Mouse (Mus musculus) hindbrain, embryonic 15.5 days (tissue): ENCODE measurements around the gene Glo1. TPM values are rescaled to one million over a fixed set of nuclear protein-coding genes. Genes with fewer than 3 reads are reported as not detected.

Experiments
- ATAC-seq: fragments of 200-750 bp; cut with Nextera tagmentation; 2 replicates; pipeline ENCODE4 v1.8.0; 2017; ENCODE audit warnings: low read depth, moderate number of reproducible peaks, moderate TSS enrichment; ENCODE audit not compliant: low FRiP score
- H3K27ac ChIP-seq: fragments of 300-500 bp; sonication (generic); replicated peaks from 2 replicates; pipeline ENCODE4 v1.5.1; 2015; ENCODE audit warnings: mild to moderate bottlenecking, inconsistent platforms
- H3K27me3 ChIP-seq: fragments of 300-500 bp; sonication (generic); 2 replicates; pipeline ENCODE4 v1.6.1; 2015; ENCODE audit warnings: control low read depth, inconsistent platforms
- H3K36me3 ChIP-seq: fragments of 300-500 bp; sonication (generic); 2 replicates; pipeline ENCODE4 v1.6.1; 2015; ENCODE audit warnings: control low read depth, inconsistent platforms
- H3K4me1 ChIP-seq: fragments of 300-500 bp; sonication (generic); replicated peaks from 2 replicates; pipeline ENCODE4 v1.6.1; 2015; ENCODE audit warnings: control low read depth, inconsistent platforms
- H3K4me2 ChIP-seq: fragments of 300-500 bp; sonication (generic); 2 replicates; pipeline ENCODE4 v1.6.1; 2015; ENCODE audit warnings: moderate library complexity, mild to moderate bottlenecking, inconsistent platforms
- H3K4me3 ChIP-seq: fragments of 300-500 bp; sonication (generic); 2 replicates; pipeline ENCODE4 v1.5.1; 2015; ENCODE audit warnings: mild to moderate bottlenecking, inconsistent platforms
- H3K9ac ChIP-seq: fragments of 300-500 bp; sonication (generic); 2 replicates; pipeline ENCODE4 v1.6.1; 2015; ENCODE audit warnings: inconsistent platforms
- H3K9me3 ChIP-seq: fragments of 300-500 bp; sonication (generic); 2 replicates; pipeline ENCODE4 v1.6.1; 2016; ENCODE audit warnings: control low read depth, inconsistent platforms
- whole genome bisulfite sequencing: fragments of 180-500 bp; shearing (Covaris S2); methylation state at CpG from one replicate; pipeline ENCODE4 v1.1.7; 2015; 5-methylcytosine and 5-hydroxymethylcytosine counted together
- polyA plus RNA-seq: library from polyadenylated mRNA; unstranded; fragments of >200 nt; fragmentation: Nextera tagmentation; extraction: Ambion mirVana; gene quantifications from 2 replicates; pipeline ENCODE4 v1.2.1, GENCODE M21; 2015

The Glo1 gene
- polyA plus RNA-seq, 1 experiment from 2014 or later, result 159 TPM

GRCm38 (mm10) chr17:30553027-30553937 is 73.4 kb downstream of the Glo1 start:
- H3K4me3 ChIP-seq, result no peak overlapping the region
- no peaks in the 10 kb centered on the region for H3K36me3 ChIP-seq
- WGBS, result 79% methylated on average over 4 of the region's 4 CpGs
- ATAC-seq, result no peak
- H3K4me2 ChIP-seq, result no peak overlapping the region
- H3K9me3 ChIP-seq, result no peaks in the 10 kb centered on the region
- H3K27ac ChIP-seq, result no peak overlapping the region
- 0 out of 2 replicates have a peak, but pooled peaks cover 3% of the 10 kb centered on the region for H3K4me1 ChIP-seq
- H3K27me3 ChIP-seq, result no peaks in the 10 kb centered on the region
- no peak overlapping the region for H3K9ac ChIP-seq

- Histone ChIP-seq H3K4me3 (no peak overlapping the region), H3K27me3 (no peaks in the 10 kb centered on the region), H3K9ac (no peak overlapping the region), H3K4me1 (peaks cover 12% of the 10 kb centered on the region; the same call in 1 of the 2 replicates), H3K9me3 (no peaks in the 10 kb centered on the region), H3K36me3 (no peaks in the 10 kb centered on the region), H3K27ac (no peak overlapping the region), H3K4me2 (no peak overlapping the region)
- no peak for ATAC-seq
- WGBS, result 53% methylated on average over 1 of the region's 1 CpGs
Observed at GRCm38 (mm10) chr17:30550774-30551107, 75.9 kb downstream of the Glo1 start.

GRCm38 (mm10) chr17:30549899-30550773 is 76.5 kb downstream of the Glo1 start:
- Histone ChIP-seq H3K27ac (no peak overlapping the region), H3K9ac (no peak overlapping the region), H3K4me1 (peaks cover 12% of the 10 kb centered on the region; the same call in 1 of the 2 replicates), H3K9me3 (no peaks in the 10 kb centered on the region), H3K36me3 (no peaks in the 10 kb centered on the region), H3K4me2 (no peak overlapping the region), H3K27me3 (no peaks in the 10 kb centered on the region), H3K4me3 (no peak overlapping the region)
- 59% methylated on average over 9 of the region's 9 CpGs for WGBS
- no peak for ATAC-seq

DNA sequence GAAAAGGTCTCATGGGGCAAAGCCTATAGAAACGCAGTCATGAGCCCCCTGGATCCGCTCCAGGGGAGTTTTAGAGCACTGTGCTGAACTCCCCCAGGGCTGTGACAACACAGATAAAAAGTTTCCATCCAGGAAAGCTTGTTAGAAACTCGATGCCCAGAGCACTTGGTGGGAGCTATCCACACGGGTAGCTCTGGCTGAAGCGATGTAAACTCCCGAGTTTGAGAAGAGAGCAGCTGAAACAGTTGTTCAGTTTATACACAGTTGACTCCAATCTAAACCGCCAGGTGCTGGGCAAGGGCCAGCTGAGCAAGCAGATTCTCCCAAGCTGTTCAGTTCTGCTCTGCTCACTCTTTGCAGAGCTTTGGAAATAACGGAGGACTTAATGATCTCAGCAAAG is 87.6 kb downstream of the Glo1 start:
- H3K9ac ChIP-seq, result no peak overlapping the region
- no peak for ATAC-seq
- WGBS, result 39% methylated on average over 8 of the region's 8 CpGs
- H3K36me3 ChIP-seq, result no peaks in the 10 kb centered on the region
- no peaks in the 10 kb centered on the region for H3K27me3 ChIP-seq
- peaks cover 33% of the 10 kb centered on the region for H3K4me1 ChIP-seq
- no peak overlapping the region for H3K4me2 ChIP-seq
- H3K27ac ChIP-seq, result peak overlapping the region; percentile 42; the same call in 1 of the 2 replicates
- H3K9me3 ChIP-seq, result no peaks in the 10 kb centered on the region
- H3K4me3 ChIP-seq, result no peak overlapping the region

DNA sequence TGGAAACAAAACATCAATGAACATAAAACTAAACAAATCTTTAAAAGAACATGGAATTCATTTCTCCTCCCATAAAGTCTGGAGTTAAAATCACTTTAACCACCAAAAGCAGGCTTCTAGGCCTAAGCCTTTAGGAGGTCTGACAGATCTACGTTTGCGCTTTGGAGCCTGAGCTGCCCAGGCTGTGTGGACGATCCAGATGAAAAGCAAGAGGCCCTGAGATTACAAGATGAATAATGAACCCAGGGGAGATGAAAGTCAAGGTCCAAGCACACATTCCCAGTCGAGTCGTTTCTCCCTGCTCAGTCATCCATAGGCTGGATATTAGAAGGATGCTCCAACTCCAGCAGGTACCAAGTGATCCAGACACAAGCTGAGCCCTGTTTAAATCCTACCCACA is 90.0 kb downstream of the Glo1 start:
- Histone ChIP-seq H3K27ac (no peak overlapping the region), H3K4me3 (no peak overlapping the region), H3K27me3 (no peaks in the 10 kb centered on the region), H3K4me1 (peaks cover 25% of the 10 kb centered on the region), H3K9ac (no peak overlapping the region), H3K36me3 (no peaks in the 10 kb centered on the region), H3K9me3 (no peaks in the 10 kb centered on the region), H3K4me2 (no peak overlapping the region)
- no peak for ATAC-seq
- whole genome bisulfite sequencing, result 48% methylated on average over 5 of the region's 5 CpGs

Other genes with a start within 250 kb of the Glo1 start
- gene Btbd9, start 50.4 kb downstream of the Glo1 start, polyA plus RNA-seq, result 137 and 139 TPM in 2 replicates
- gene Dnah8, start 2.5 kb downstream of the Glo1 start, polyA plus RNA-seq, result 1.3 and 1.9 TPM in 2 replicates